Mouse (Mus musculus): Measurements from ENCODE around the gene Vps37c. TPM values are rescaled to one million over a fixed set of nuclear protein-coding genes. Genes with fewer than 3 reads are reported as not detected.

The Vps37c gene
- polyA plus RNA-seq, 1 experiment from 2014 or later = 29.3 TPM

GRCm38 (mm10) chr19:10678772-10679067 is 9.8 kb upstream of the Vps37c start:
- 68% methylated on average over 1 of the region's 1 CpGs for WGBS
- Histone ChIP-seq H3K4me1 (ENCODE audit: control insufficient read depth, insufficient read depth, low read length) (peaks cover 6% of the 10 kb centered on the region; the same call in 1 of the 2 replicates), H3K9me3 (replicated peaks; ENCODE audit: control insufficient read depth, low read length) (no peaks in the 10 kb centered on the region), H3K4me2 (ENCODE audit: low read depth, low read length) (no peak overlapping the region), H3K4me3 (ENCODE audit: low read length) (no peak overlapping the region), H3K9ac (ENCODE audit: low read length) (no peak overlapping the region), H3K27ac (ENCODE audit: low read length) (no peak overlapping the region), H3K27me3 (ENCODE audit: control insufficient read depth, insufficient read depth, low read length) (no peaks in the 10 kb centered on the region), H3K36me3 (ENCODE audit: control insufficient read depth, insufficient read depth) (no peaks in the 10 kb centered on the region)
- ATAC-seq (replicated peaks; ENCODE audit: extremely low read depth, insufficient read depth, low FRiP score) = no peak

GRCm38 (mm10) chr19:10681571-10681970 is 7.0 kb upstream of the Vps37c start:
- Histone ChIP-seq H3K9ac (ENCODE audit: low read length) (no peak overlapping the region), H3K4me2 (ENCODE audit: low read depth, low read length) (no peak overlapping the region), H3K4me3 (ENCODE audit: low read length) (no peak overlapping the region), H3K27me3 (ENCODE audit: control insufficient read depth, insufficient read depth, low read length) (no peaks in the 10 kb centered on the region), H3K36me3 (ENCODE audit: control insufficient read depth, insufficient read depth) (no peaks in the 10 kb centered on the region), H3K27ac (ENCODE audit: low read length) (no peak overlapping the region), H3K9me3 (replicated peaks; ENCODE audit: control insufficient read depth, low read length) (no peaks in the 10 kb centered on the region), H3K4me1 (ENCODE audit: control insufficient read depth, insufficient read depth, low read length) (peaks cover 6% of the 10 kb centered on the region; the same call in 1 of the 2 replicates)
- no peak for ATAC-seq (replicated peaks; ENCODE audit: extremely low read depth, insufficient read depth, low FRiP score)
- 55% methylated on average over 4 of the region's 4 CpGs for WGBS

GRCm38 (mm10) chr19:10685081-10685480 is 3.5 kb upstream of the Vps37c start:
- H3K4me2 ChIP-seq (ENCODE audit: low read depth, low read length) = no peak overlapping the region
- peaks cover 17% of the 10 kb centered on the region for H3K4me1 ChIP-seq (ENCODE audit: control insufficient read depth, insufficient read depth, low read length)
- no peak overlapping the region for H3K9ac ChIP-seq (ENCODE audit: low read length)
- ATAC-seq (replicated peaks; ENCODE audit: extremely low read depth, insufficient read depth, low FRiP score) = no peak
- no peak overlapping the region for H3K27ac ChIP-seq (ENCODE audit: low read length)
- no peak overlapping the region for H3K4me3 ChIP-seq (ENCODE audit: low read length)
- WGBS = 82% methylated on average over 9 of the region's 9 CpGs
- no peaks in the 10 kb centered on the region for H3K9me3 ChIP-seq (replicated peaks; ENCODE audit: control insufficient read depth, low read length)
- H3K36me3 ChIP-seq (ENCODE audit: control insufficient read depth, insufficient read depth) = no peaks in the 10 kb centered on the region
- H3K27me3 ChIP-seq (ENCODE audit: control insufficient read depth, insufficient read depth, low read length) = no peaks in the 10 kb centered on the region

GRCm38 (mm10) chr19:10685727-10686126 is 2.8 kb upstream of the Vps37c start:
- H3K27ac ChIP-seq (ENCODE audit: low read length) = no peak overlapping the region
- no peaks in the 10 kb centered on the region for H3K9me3 ChIP-seq (replicated peaks; ENCODE audit: control insufficient read depth, low read length)
- H3K9ac ChIP-seq (ENCODE audit: low read length) = no peak overlapping the region
- WGBS = 63% methylated on average over 2 of the region's 2 CpGs
- peaks cover 23% of the 10 kb centered on the region for H3K4me1 ChIP-seq (ENCODE audit: control insufficient read depth, insufficient read depth, low read length)
- no peaks in the 10 kb centered on the region for H3K27me3 ChIP-seq (ENCODE audit: control insufficient read depth, insufficient read depth, low read length)
- H3K4me3 ChIP-seq (ENCODE audit: low read length) = no peak overlapping the region
- no peak overlapping the region for H3K4me2 ChIP-seq (ENCODE audit: low read depth, low read length)
- no peak for ATAC-seq (replicated peaks; ENCODE audit: extremely low read depth, insufficient read depth, low FRiP score)
- no peaks in the 10 kb centered on the region for H3K36me3 ChIP-seq (ENCODE audit: control insufficient read depth, insufficient read depth)

GRCm38 (mm10) chr19:10689470-10690166 is 1.1 kb downstream of the Vps37c start:
- 39% methylated on average over 5 of the region's 5 CpGs for WGBS
- Histone ChIP-seq H3K4me1 (ENCODE audit: control insufficient read depth, insufficient read depth, low read length) (peaks cover 28% of the 10 kb centered on the region), H3K9ac (ENCODE audit: low read length) (peak overlapping the region; percentile 87), H3K4me2 (ENCODE audit: low read depth, low read length) (peak overlapping the region; percentile 85), H3K27ac (ENCODE audit: low read length) (peak overlapping the region; percentile 95), H3K4me3 (ENCODE audit: low read length) (peak overlapping the region; percentile 78), H3K27me3 (ENCODE audit: control insufficient read depth, insufficient read depth, low read length) (no peaks in the 10 kb centered on the region), H3K36me3 (ENCODE audit: control insufficient read depth, insufficient read depth) (no peaks in the 10 kb centered on the region), H3K9me3 (replicated peaks; ENCODE audit: control insufficient read depth, low read length) (no peaks in the 10 kb centered on the region)
- no peak for ATAC-seq (replicated peaks; ENCODE audit: extremely low read depth, insufficient read depth, low FRiP score)

GRCm38 (mm10) chr19:10690336-10690735 is 1.8 kb downstream of the Vps37c start:
- Histone ChIP-seq H3K4me1 (ENCODE audit: control insufficient read depth, insufficient read depth, low read length) (peaks cover 31% of the 10 kb centered on the region), H3K4me3 (ENCODE audit: low read length) (peak overlapping the region; percentile 78), H3K27ac (ENCODE audit: low read length) (peak overlapping the region; percentile 95), H3K9ac (ENCODE audit: low read length) (peak overlapping the region; percentile 87), H3K9me3 (replicated peaks; ENCODE audit: control insufficient read depth, low read length) (no peaks in the 10 kb centered on the region), H3K4me2 (ENCODE audit: low read depth, low read length) (peak overlapping the region; percentile 85), H3K27me3 (ENCODE audit: control insufficient read depth, insufficient read depth, low read length) (no peaks in the 10 kb centered on the region), H3K36me3 (ENCODE audit: control insufficient read depth, insufficient read depth) (no peaks in the 10 kb centered on the region)
- no peak for ATAC-seq (replicated peaks; ENCODE audit: extremely low read depth, insufficient read depth, low FRiP score)
- 34% methylated on average over 3 of the region's 3 CpGs for WGBS

GRCm38 (mm10) chr19:10691121-10691520 is 2.6 kb downstream of the Vps37c start:
- no peaks in the 10 kb centered on the region for H3K36me3 ChIP-seq (ENCODE audit: control insufficient read depth, insufficient read depth)
- H3K9me3 ChIP-seq (replicated peaks; ENCODE audit: control insufficient read depth, low read length) = no peaks in the 10 kb centered on the region
- no peak overlapping the region for H3K4me2 ChIP-seq (ENCODE audit: low read depth, low read length)
- H3K4me3 ChIP-seq (ENCODE audit: low read length) = no peak overlapping the region
- 90% methylated on average over 4 of the region's 4 CpGs for WGBS
- no peak overlapping the region; the same call in 1 of the 2 replicates for H3K9ac ChIP-seq (ENCODE audit: low read length)
- peaks cover 38% of the 10 kb centered on the region for H3K4me1 ChIP-seq (ENCODE audit: control insufficient read depth, insufficient read depth, low read length)
- no peaks in the 10 kb centered on the region for H3K27me3 ChIP-seq (ENCODE audit: control insufficient read depth, insufficient read depth, low read length)
- ATAC-seq (replicated peaks; ENCODE audit: extremely low read depth, insufficient read depth, low FRiP score) = no peak
- peak overlapping the region; percentile 95; the same call in 1 of the 2 replicates for H3K27ac ChIP-seq (ENCODE audit: low read length)

GRCm38 (mm10) chr19:10691660-10692059 is 3.1 kb downstream of the Vps37c start:
- no peak overlapping the region; the same call in 1 of the 2 replicates for H3K27ac ChIP-seq (ENCODE audit: low read length)
- H3K36me3 ChIP-seq (ENCODE audit: control insufficient read depth, insufficient read depth) = no peaks in the 10 kb centered on the region
- WGBS = 66% methylated on average over 3 of the region's 3 CpGs
- no peak overlapping the region for H3K4me2 ChIP-seq (ENCODE audit: low read depth, low read length)
- H3K4me3 ChIP-seq (ENCODE audit: low read length) = no peak overlapping the region
- ATAC-seq (replicated peaks; ENCODE audit: extremely low read depth, insufficient read depth, low FRiP score) = no peak
- H3K9ac ChIP-seq (ENCODE audit: low read length) = peak overlapping the region; percentile 41; the same call in 1 of the 2 replicates
- no peaks in the 10 kb centered on the region for H3K27me3 ChIP-seq (ENCODE audit: control insufficient read depth, insufficient read depth, low read length)
- H3K9me3 ChIP-seq (replicated peaks; ENCODE audit: control insufficient read depth, low read length) = no peaks in the 10 kb centered on the region
- H3K4me1 ChIP-seq (ENCODE audit: control insufficient read depth, insufficient read depth, low read length) = peaks cover 40% of the 10 kb centered on the region

GRCm38 (mm10) chr19:10692361-10692760 is 3.8 kb downstream of the Vps37c start:
- ATAC-seq (replicated peaks; ENCODE audit: extremely low read depth, insufficient read depth, low FRiP score) = no peak
- Histone ChIP-seq H3K4me1 (ENCODE audit: control insufficient read depth, insufficient read depth, low read length) (peaks cover 46% of the 10 kb centered on the region), H3K27ac (ENCODE audit: low read length) (no peak overlapping the region), H3K4me2 (ENCODE audit: low read depth, low read length) (no peak overlapping the region), H3K4me3 (ENCODE audit: low read length) (no peak overlapping the region), H3K9me3 (replicated peaks; ENCODE audit: control insufficient read depth, low read length) (no peaks in the 10 kb centered on the region), H3K36me3 (ENCODE audit: control insufficient read depth, insufficient read depth) (no peaks in the 10 kb centered on the region), H3K9ac (ENCODE audit: low read length) (no peak overlapping the region), H3K27me3 (ENCODE audit: control insufficient read depth, insufficient read depth, low read length) (no peaks in the 10 kb centered on the region)
- 88% methylated on average over 4 of the region's 4 CpGs for WGBS

All from heart, embryonic 16.5 days (tissue).